Mouse (Mus musculus): ENCODE measurements at regions not wholly inside any gene's neighbourhood (a gene's known extent, or its start where the extent isn't known, plus 50 kb on each side); places are given as distances from the start of the nearest gene placed in this dataset.

GRCm38 (mm10) chr5:128550736-128551135 is 49.9 kb upstream of the Fzd10 start:
- no peak overlapping the region for H3K4me3 ChIP-seq
- no peak overlapping the region for H3K9ac ChIP-seq
- 39% methylated on average over 3 of the region's 3 CpGs for WGBS
- no peak overlapping the region for H3K27ac ChIP-seq
- ATAC-seq (ENCODE audit: low FRiP score, low read depth), result no peak
- H3K4me1 ChIP-seq, result peaks cover 26% of the 10 kb centered on the region
- peaks cover 12% of the 10 kb centered on the region for H3K27me3 ChIP-seq
- no peaks in the 10 kb centered on the region for H3K36me3 ChIP-seq
- H3K9me3 ChIP-seq, result peaks cover 7% of the 10 kb centered on the region; the same call in 1 of the 2 replicates
- no peak overlapping the region for H3K4me2 ChIP-seq (replicated peaks)

GRCm38 (mm10) chr5:128549811-128550210 is 50.8 kb upstream of the Fzd10 start:
- H3K36me3 ChIP-seq, result no peaks in the 10 kb centered on the region
- peaks cover 12% of the 10 kb centered on the region for H3K27me3 ChIP-seq
- H3K27ac ChIP-seq, result no peak overlapping the region
- WGBS, result 92% methylated on average over 11 of the region's 11 CpGs
- no peak overlapping the region for H3K4me2 ChIP-seq (replicated peaks)
- no peak overlapping the region for H3K9ac ChIP-seq
- no peak for ATAC-seq (ENCODE audit: low FRiP score, low read depth)
- H3K9me3 ChIP-seq, result peaks cover 7% of the 10 kb centered on the region; the same call in 1 of the 2 replicates
- peaks cover 26% of the 10 kb centered on the region for H3K4me1 ChIP-seq
- no peak overlapping the region for H3K4me3 ChIP-seq

GRCm38 (mm10) chr5:128542049-128542448 is 58.6 kb upstream of the Fzd10 start:
- Histone ChIP-seq H3K36me3 (no peaks in the 10 kb centered on the region), H3K27ac (no peak overlapping the region), H3K4me3 (no peak overlapping the region), H3K27me3 (no peaks in the 10 kb centered on the region), H3K9ac (0 out of 2 replicates have a peak overlapping the region, but pooled peaks have one; percentile 25), H3K4me1 (peaks cover 11% of the 10 kb centered on the region), H3K4me2 (replicated peaks) (peak overlapping the region; percentile 25), H3K9me3 (no peaks in the 10 kb centered on the region)
- no peak for ATAC-seq (ENCODE audit: low FRiP score, low read depth)
- 11% methylated on average over 10 of the region's 10 CpGs for WGBS

- no peaks in the 10 kb centered on the region for H3K36me3 ChIP-seq
- no peak overlapping the region for H3K27ac ChIP-seq
- ATAC-seq (ENCODE audit: low FRiP score, low read depth), result no peak
- H3K9me3 ChIP-seq, result no peaks in the 10 kb centered on the region
- H3K4me1 ChIP-seq, result peaks cover 18% of the 10 kb centered on the region
- H3K9ac ChIP-seq, result no peak overlapping the region
- 79% methylated on average over 5 of the region's 5 CpGs for WGBS
- no peak overlapping the region for H3K4me2 ChIP-seq (replicated peaks)
- H3K27me3 ChIP-seq, result no peaks in the 10 kb centered on the region
- no peak overlapping the region for H3K4me3 ChIP-seq
Observed at GRCm38 (mm10) chr5:128538646-128539045, 62.0 kb upstream of the Fzd10 start.

- ATAC-seq (ENCODE audit: low FRiP score, low read depth), result no peak; the same call in 1 of the 2 replicates
- Histone ChIP-seq H3K4me3 (peak overlapping the region; percentile 31), H3K9me3 (no peaks in the 10 kb centered on the region), H3K36me3 (no peaks in the 10 kb centered on the region), H3K4me2 (replicated peaks) (peak overlapping the region; percentile 53), H3K9ac (peak overlapping the region; percentile 45; the same call in 1 of the 2 replicates), H3K27me3 (no peaks in the 10 kb centered on the region), H3K27ac (peak overlapping the region; percentile 33; the same call in 1 of the 2 replicates), H3K4me1 (peaks cover 16% of the 10 kb centered on the region)
- 64% methylated on average over 12 of the region's 12 CpGs for WGBS
Observed at GRCm38 (mm10) chr5:128537218-128537617, 63.4 kb upstream of the Fzd10 start.

GRCm38 (mm10) chr5:128536393-128536792 is 64.3 kb upstream of the Fzd10 start:
- Histone ChIP-seq H3K9ac (peak overlapping the region; percentile 45; the same call in 1 of the 2 replicates), H3K9me3 (no peaks in the 10 kb centered on the region), H3K4me1 (peaks cover 9% of the 10 kb centered on the region), H3K36me3 (no peaks in the 10 kb centered on the region), H3K4me2 (replicated peaks) (peak overlapping the region; percentile 53), H3K27me3 (no peaks in the 10 kb centered on the region), H3K4me3 (peak overlapping the region; percentile 31), H3K27ac (no peak overlapping the region)
- no peak for ATAC-seq (ENCODE audit: low FRiP score, low read depth)
- 9% methylated on average over 7 of the region's 8 CpGs for WGBS

GRCm38 (mm10) chr5:128527241-128527640 is 73.4 kb upstream of the Fzd10 start:
- WGBS, result 43% methylated on average over 8 of the region's 9 CpGs
- H3K27me3 ChIP-seq, result no peaks in the 10 kb centered on the region
- H3K9me3 ChIP-seq, result no peaks in the 10 kb centered on the region
- H3K4me1 ChIP-seq, result peaks cover 11% of the 10 kb centered on the region
- no peak overlapping the region for H3K9ac ChIP-seq
- H3K36me3 ChIP-seq, result no peaks in the 10 kb centered on the region
- ATAC-seq (ENCODE audit: low FRiP score, low read depth), result no peak
- no peak overlapping the region for H3K4me3 ChIP-seq
- no peak overlapping the region for H3K27ac ChIP-seq
- no peak overlapping the region for H3K4me2 ChIP-seq (replicated peaks)

GRCm38 (mm10) chr5:128526432-128526831 is 74.2 kb upstream of the Fzd10 start:
- H3K4me3 ChIP-seq, result no peak overlapping the region
- H3K27ac ChIP-seq, result no peak overlapping the region
- no peaks in the 10 kb centered on the region for H3K27me3 ChIP-seq
- no peaks in the 10 kb centered on the region for H3K9me3 ChIP-seq
- no peak overlapping the region for H3K9ac ChIP-seq
- no peak for ATAC-seq (ENCODE audit: low FRiP score, low read depth)
- H3K4me2 ChIP-seq (replicated peaks), result no peak overlapping the region
- WGBS, result 67% methylated on average over 5 of the region's 5 CpGs
- H3K4me1 ChIP-seq, result peaks cover 11% of the 10 kb centered on the region
- no peaks in the 10 kb centered on the region for H3K36me3 ChIP-seq

GRCm38 (mm10) chr5:128524377-128525280 is 76.0 kb upstream of the Fzd10 start:
- H3K36me3 ChIP-seq, result no peaks in the 10 kb centered on the region
- WGBS, result 14% methylated on average over 26 of the region's 26 CpGs
- H3K4me3 ChIP-seq, result no peak overlapping the region
- ATAC-seq (ENCODE audit: low FRiP score, low read depth), result no peak
- H3K4me2 ChIP-seq (replicated peaks), result 0 out of 2 replicates have a peak overlapping the region, but pooled peaks have one; percentile 4
- H3K27me3 ChIP-seq, result peaks cover 12% of the 10 kb centered on the region
- peaks cover 11% of the 10 kb centered on the region for H3K4me1 ChIP-seq
- no peak overlapping the region for H3K9ac ChIP-seq
- H3K27ac ChIP-seq, result no peak overlapping the region
- H3K9me3 ChIP-seq, result no peaks in the 10 kb centered on the region

GRCm38 (mm10) chr5:128522667-128523066 is 78.0 kb upstream of the Fzd10 start:
- no peak overlapping the region for H3K4me2 ChIP-seq (replicated peaks)
- no peaks in the 10 kb centered on the region for H3K36me3 ChIP-seq
- no peaks in the 10 kb centered on the region for H3K9me3 ChIP-seq
- peaks cover 28% of the 10 kb centered on the region for H3K27me3 ChIP-seq
- no peak overlapping the region for H3K4me3 ChIP-seq
- H3K9ac ChIP-seq, result no peak overlapping the region
- ATAC-seq (ENCODE audit: low FRiP score, low read depth), result peak; percentile 13; the same call in 1 of the 2 replicates
- 27% methylated on average over 5 of the region's 5 CpGs for WGBS
- peaks cover 11% of the 10 kb centered on the region for H3K4me1 ChIP-seq
- no peak overlapping the region for H3K27ac ChIP-seq

GRCm38 (mm10) chr5:128517336-128517735 is 83.3 kb upstream of the Fzd10 start:
- no peaks in the 10 kb centered on the region for H3K9me3 ChIP-seq
- H3K4me2 ChIP-seq (replicated peaks), result no peak overlapping the region
- no peaks in the 10 kb centered on the region for H3K4me1 ChIP-seq
- H3K4me3 ChIP-seq, result no peak overlapping the region
- no peak for ATAC-seq (ENCODE audit: low FRiP score, low read depth)
- no peaks in the 10 kb centered on the region for H3K36me3 ChIP-seq
- H3K9ac ChIP-seq, result no peak overlapping the region
- peaks cover 36% of the 10 kb centered on the region for H3K27me3 ChIP-seq
- WGBS, result 48% methylated on average over 8 of the region's 8 CpGs
- no peak overlapping the region for H3K27ac ChIP-seq

GRCm38 (mm10) chr5:128515343-128515742 is 82.5 kb upstream of the Tmem132d start:
- Histone ChIP-seq H3K4me1 (no peaks in the 10 kb centered on the region), H3K36me3 (no peaks in the 10 kb centered on the region), H3K9ac (no peak overlapping the region), H3K9me3 (no peaks in the 10 kb centered on the region), H3K27me3 (peaks cover 29% of the 10 kb centered on the region), H3K27ac (no peak overlapping the region), H3K4me2 (replicated peaks) (no peak overlapping the region), H3K4me3 (no peak overlapping the region)
- no peak for ATAC-seq (ENCODE audit: low FRiP score, low read depth)
- WGBS, result 5% methylated on average over 2 of the region's 2 CpGs

Measured in limb, embryonic 13.5 days (tissue).